Mouse (Mus musculus) Patski (cell line): ENCODE data around the gene Thap4. TPM values are rescaled to one million over a fixed set of nuclear protein-coding genes. Genes with fewer than 3 reads are reported as not detected.

Source experiments
- ATAC-seq: fragments of 100-300 bp; one replicate; pipeline ENCODE4 v1.8.0; 2021
- CTCF ChIA-PET: fragments of 350-600 bp; sonication (Branson Sonifier 250); formaldehyde crosslinking; loops from one replicate; lab custom pipeline; 2022; ENCODE audit warnings: inconsistent platforms; lab: Charles Lee
- POLR2A ChIA-PET: fragments of 350-600 bp; sonication (Branson Sonifier 250); formaldehyde crosslinking; loops from one replicate; lab custom pipeline; 2022; ENCODE audit warnings: antibody characterized with exemption, inconsistent platforms; lab: Charles Lee
- DNase-seq: peaks from one replicate; pipeline ENCODE4 v3.0.0-alpha.2; 2011; ENCODE audit warnings: low read depth, low spot score
- H3K27me3 ChIP-seq: fragments of 371-371 bp; one replicate; pipeline ENCODE4 v1.5.1; 2021
- CTCF ChIP-seq: fragments of 100-300 bp; IDR thresholded peaks from one replicate; pipeline ENCODE4 v1.5.1; 2021
- in situ Hi-C: fragments of 300-500 bp; cut with MboI; formaldehyde crosslinking; loops from 3 replicates; pipeline ENCODE4 v1.11.1; 2018; ENCODE audit warnings: low pct_unique_long_range_greater_than_20kb, mixed read lengths
- polyA plus RNA-seq: library from polyadenylated mRNA; unstranded; gene quantifications from one replicate; pipeline ENCODE4 v1.2.3, GENCODE M21; 2021

The Thap4 gene
- polyA plus RNA-seq, 1 experiment from 2014 or later = 86.0 TPM

GRCm38 (mm10) chr1:93725665-93726064, 29.0 kb downstream of the Thap4 start:
- no peak for TF ChIP-seq CTCF
- CTCF ChIA-PET = interaction anchor here (0.9 to 1.6 kb wide), 2 partner anchors 20 to 24 kb away, joined by 3 to 6 read pairs; no protein-coding TSS in a partner anchor
- in situ Hi-C loops = no loop called here

GRCm38 (mm10) chr1:93724623-93725022, 30.0 kb downstream of the Thap4 start:
- no peak for ATAC-seq
- DNase-seq = no peak
- ChIA-PET CTCF (interaction anchor here (1.6 kb wide), 1 partner anchor 19 kb away, joined by 6 read pairs; no protein-coding TSS in a partner anchor), POLR2A (no interaction called here)
- in situ Hi-C loops = no loop called here
- TF ChIP-seq CTCF = no peak
- no peaks in the 10 kb centered on the region for H3K27me3 ChIP-seq

More at GRCm38 (mm10) chr1:93725665-93726064, 29.0 kb downstream of the Thap4 start:
- POLR2A ChIA-PET = no interaction called here
- ATAC-seq = no peak
- DNase-seq = no peak
- no peaks in the 10 kb centered on the region for H3K27me3 ChIP-seq

GRCm38 (mm10) chr1:93721557-93721956, 33.1 kb downstream of the Thap4 start:
- no peaks in the 10 kb centered on the region for H3K27me3 ChIP-seq
- CTCF ChIA-PET = no interaction called here
- no peak for TF ChIP-seq CTCF
- DNase-seq = no peak
- ATAC-seq = no peak
- POLR2A ChIA-PET = no interaction called here
- in situ Hi-C loops = no loop called here

- POLR2A ChIA-PET = no interaction called here
- in situ Hi-C loops = no loop called here
- no peak for TF ChIP-seq CTCF
- no peaks in the 10 kb centered on the region for H3K27me3 ChIP-seq
- DNase-seq = no peak
- ATAC-seq = no peak
- CTCF ChIA-PET = no interaction called here
Measured at GRCm38 (mm10) chr1:93716166-93716565, 38.5 kb downstream of the Thap4 start.

- ATAC-seq = no peak
- no peak for DNase-seq
- ChIA-PET POLR2A (no interaction called here), CTCF (interaction anchor here (2.4 kb wide), 1 partner anchor 20 kb away, joined by 6 read pairs; no protein-coding TSS in a partner anchor)
- no peak for TF ChIP-seq CTCF
- no peaks in the 10 kb centered on the region for H3K27me3 ChIP-seq
- in situ Hi-C loops = no loop called here
Measured at GRCm38 (mm10) chr1:93705389-93705788, 49.3 kb downstream of the Thap4 start.

GRCm38 (mm10) chr1:93704341-93704740, 50.3 kb downstream of the Thap4 start:
- H3K27me3 ChIP-seq = no peaks in the 10 kb centered on the region
- ChIA-PET POLR2A (no interaction called here), CTCF (no interaction called here)
- in situ Hi-C loops = no loop called here
- ATAC-seq (no peak), DNase-seq (no peak)
- no peak for TF ChIP-seq CTCF

GRCm38 (mm10) chr1:93703472-93704048, 51.1 kb downstream of the Thap4 start:
- TF ChIP-seq CTCF = no peak
- in situ Hi-C loops = no loop called here

GRCm38 (mm10) chr1:93702106-93702505, 52.6 kb downstream of the Thap4 start:
- in situ Hi-C loops = no loop called here

More at GRCm38 (mm10) chr1:93703472-93704048, 51.1 kb downstream of the Thap4 start:
- DNase-seq = no peak
- ChIA-PET POLR2A (no interaction called here), CTCF (no interaction called here)
- ATAC-seq = no peak
- H3K27me3 ChIP-seq = no peaks in the 10 kb centered on the region

GRCm38 (mm10) chr1:93699159-93699558, 55.5 kb downstream of the Thap4 start:
- ATAC-seq (no peak), DNase-seq (no peak)
- H3K27me3 ChIP-seq = no peaks in the 10 kb centered on the region
- in situ Hi-C loops = no loop called here
- ChIA-PET CTCF (no interaction called here), POLR2A (no interaction called here)
- no peak for TF ChIP-seq CTCF

More at GRCm38 (mm10) chr1:93702106-93702505, 52.6 kb downstream of the Thap4 start:
- ATAC-seq (no peak), DNase-seq (no peak)
- POLR2A ChIA-PET = no interaction called here
- H3K27me3 ChIP-seq = no peaks in the 10 kb centered on the region
- no peak for TF ChIP-seq CTCF
- CTCF ChIA-PET = no interaction called here

GRCm38 (mm10) chr1:93697317-93697716, 57.3 kb downstream of the Thap4 start:
- H3K27me3 ChIP-seq = no peaks in the 10 kb centered on the region
- in situ Hi-C loops = no loop called here
- ChIA-PET POLR2A (no interaction called here), CTCF (interaction anchor here (0.8 to 1.2 kb wide), 3 partner anchors 11 to 175 kb away, joined by 3 read pairs; no protein-coding TSS in a partner anchor)
- ATAC-seq = no peak
- no peak for DNase-seq
- no peak for TF ChIP-seq CTCF

- no peak for TF ChIP-seq CTCF
Measured at GRCm38 (mm10) chr1:93694966-93695365, 59.7 kb downstream of the Thap4 start.

More at GRCm38 (mm10) chr1:93694966-93695365, 59.7 kb downstream of the Thap4 start:
- ChIA-PET CTCF (no interaction called here), POLR2A (no interaction called here)
- in situ Hi-C loops = no loop called here
- H3K27me3 ChIP-seq = no peaks in the 10 kb centered on the region
- ATAC-seq (no peak), DNase-seq (no peak)
